Mouse (Mus musculus) forebrain, embryonic 10.5 days (tissue): Measurements from ENCODE around the gene Taf10. TPM values are rescaled to one million over a fixed set of nuclear protein-coding genes. Genes with fewer than 3 reads are reported as not detected.
"Not testable (repeated sequence)": the region's sequence is repeated elsewhere in the genome, so short reads cannot be mapped to it uniquely, and the experiment has no call there.

Source experiments
- DNase-seq: peaks from one replicate; pipeline ENCODE4 v3.0.0-alpha.2; 2017; ENCODE audit warnings: low spot score; ENCODE audit errors: extremely low spot score
- H3K27ac ChIP-seq: fragments of 300-500 bp; sonication (generic); 2 replicates; pipeline ENCODE4 v1.5.1; 2016; ENCODE audit warnings: mild to moderate bottlenecking
- H3K27me3 ChIP-seq: fragments of 300-500 bp; sonication (generic); 2 replicates; pipeline ENCODE4 v1.6.1; 2016; ENCODE audit warnings: mild to moderate bottlenecking; ENCODE audit not compliant: poor library complexity, severe bottlenecking
- H3K36me3 ChIP-seq: fragments of 300-500 bp; sonication (generic); replicated peaks from 2 replicates; pipeline ENCODE4 v1.6.1; 2016; ENCODE audit warnings: mild to moderate bottlenecking, moderate library complexity
- H3K4me1 ChIP-seq: fragments of 300-500 bp; sonication (generic); 2 replicates; pipeline ENCODE4 v1.6.1; 2016
- H3K4me3 ChIP-seq: fragments of 300-500 bp; sonication (generic); 2 replicates; pipeline ENCODE4 v1.5.1; 2016; ENCODE audit warnings: mild to moderate bottlenecking, moderate library complexity
- H3K9me3 ChIP-seq: fragments of 300-500 bp; sonication (generic); 2 replicates; pipeline ENCODE4 v1.6.1; 2016; ENCODE audit warnings: mild to moderate bottlenecking, moderate library complexity
- WGBS: fragments of 180-500 bp; shearing (Covaris S2); methylation state at CpG from one replicate; pipeline ENCODE4 v1.1.7; 2016; 5-methylcytosine and 5-hydroxymethylcytosine counted together
- polyA plus RNA-seq: library from polyadenylated mRNA; unstranded; fragments of >200 nt; fragmentation: Nextera tagmentation; extraction: Ambion mirVana; gene quantifications from 2 replicates; pipeline ENCODE4 v1.2.1, GENCODE M21; 2016

The Taf10 gene
- polyA plus RNA-seq, 1 experiment from 2014 or later = 178 TPM

DNA sequence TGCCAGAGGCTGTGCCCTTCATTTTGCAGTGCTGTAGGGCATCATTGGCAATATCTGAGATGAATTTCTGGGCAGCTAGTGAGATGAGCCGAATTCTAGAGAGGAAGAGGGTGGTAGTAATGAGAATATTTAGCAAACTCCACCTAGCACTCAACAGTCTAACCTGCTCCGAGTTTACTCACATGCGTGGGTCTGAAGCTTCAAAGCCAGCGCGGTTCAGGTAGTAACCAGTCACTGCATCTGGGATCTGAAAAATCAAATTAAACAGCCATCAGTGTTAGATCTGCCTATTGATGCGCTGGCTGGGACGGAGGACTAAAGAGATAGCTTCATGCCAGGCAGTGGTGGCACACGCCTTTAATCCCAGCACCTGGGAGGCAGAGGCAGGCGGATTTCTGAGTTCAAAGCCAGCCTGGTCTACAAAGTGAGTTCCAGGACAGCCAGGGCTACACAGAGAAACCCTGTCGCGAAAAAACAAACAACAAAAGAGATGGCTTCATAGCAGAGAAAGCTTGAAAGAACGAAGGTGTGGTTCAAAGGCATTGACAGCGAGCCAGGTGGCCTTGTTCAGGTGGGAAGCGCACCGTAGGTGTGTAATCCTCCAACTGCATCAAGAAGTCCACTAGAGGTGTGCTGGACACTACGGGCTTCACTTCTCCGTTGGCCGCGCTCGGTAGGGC lies 775 bp downstream of the Taf10 start:
- H3K27me3 ChIP-seq, H3K9me3 ChIP-seq, DNase-seq: not testable (repeated sequence)
- H3K36me3 ChIP-seq = peaks cover 59% of the 10 kb centered on the region
- 37% methylated on average over 20 of the region's 20 CpGs for WGBS
- H3K4me3 ChIP-seq = peak overlapping the region; percentile 95
- H3K27ac ChIP-seq = peak overlapping the region; percentile 94
- H3K4me1 ChIP-seq = peaks cover 32% of the 10 kb centered on the region

DNA sequence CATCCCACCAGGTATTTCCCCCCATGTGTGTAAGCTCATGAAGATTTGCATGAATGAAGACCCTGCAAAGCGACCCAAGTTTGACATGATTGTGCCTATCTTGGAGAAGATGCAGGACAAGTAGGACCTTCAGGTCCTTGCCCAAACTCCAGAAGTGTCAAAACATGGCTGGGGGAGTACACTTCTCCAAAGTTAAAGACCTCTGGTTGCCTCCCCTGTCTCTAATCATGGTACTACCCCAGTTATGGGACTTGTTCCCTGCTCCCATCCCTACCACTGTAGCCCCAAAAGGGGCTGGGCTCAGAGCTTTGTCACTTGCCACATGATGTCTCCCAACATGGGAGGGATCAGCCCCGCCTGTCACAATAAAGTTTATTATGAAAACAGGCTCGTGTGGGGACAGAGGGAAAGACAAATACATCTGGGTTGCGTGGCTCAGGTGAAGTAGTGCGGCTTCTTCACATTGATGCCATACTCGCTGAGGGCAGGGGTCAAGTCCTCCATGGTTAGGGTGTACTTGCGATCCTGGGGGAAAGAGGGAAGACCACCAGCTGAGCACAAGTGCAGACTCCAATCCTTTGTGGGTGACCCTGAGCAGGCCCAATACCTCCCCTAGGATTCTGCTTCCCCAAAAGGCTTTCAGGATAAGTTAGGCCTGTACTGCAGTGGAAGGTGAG lies 1.5 kb downstream of the Taf10 start:
- H3K9me3 ChIP-seq, DNase-seq, H3K27me3 ChIP-seq, H3K27ac ChIP-seq: not testable (repeated sequence)
- WGBS = 87% methylated on average over 7 of the region's 7 CpGs
- Histone ChIP-seq H3K4me3 (peak overlapping the region; percentile 95), H3K36me3 (peaks cover 51% of the 10 kb centered on the region), H3K4me1 (peaks cover 39% of the 10 kb centered on the region)

DNA sequence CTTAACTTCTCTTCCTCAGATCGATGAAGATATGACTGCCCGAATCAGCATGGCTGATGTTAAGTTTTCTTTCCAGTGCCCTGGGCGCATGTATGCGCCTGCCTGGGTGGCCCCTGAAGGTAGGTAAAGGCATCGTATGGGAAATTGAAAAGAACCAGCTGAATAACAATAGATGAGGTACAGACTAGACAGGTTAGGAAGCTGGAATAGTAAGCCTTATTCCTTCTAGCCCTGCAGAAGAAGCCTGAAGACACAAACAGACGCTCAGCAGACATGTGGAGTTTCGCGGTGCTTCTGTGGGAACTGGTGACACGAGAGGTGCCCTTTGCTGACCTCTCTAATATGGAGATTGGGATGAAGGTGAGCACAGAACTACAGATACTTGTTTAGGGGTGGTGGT lies 2.2 kb downstream of the Taf10 start:
- peaks cover 46% of the 10 kb centered on the region for H3K4me1 ChIP-seq
- H3K9me3 ChIP-seq = no peaks in the 10 kb centered on the region
- H3K36me3 ChIP-seq = peaks cover 45% of the 10 kb centered on the region
- 95% methylated on average over 9 of the region's 9 CpGs for WGBS
- H3K27ac ChIP-seq = no peak overlapping the region
- no peaks in the 10 kb centered on the region for H3K27me3 ChIP-seq
- no peak for DNase-seq
- H3K4me3 ChIP-seq = no peak overlapping the region

DNA sequence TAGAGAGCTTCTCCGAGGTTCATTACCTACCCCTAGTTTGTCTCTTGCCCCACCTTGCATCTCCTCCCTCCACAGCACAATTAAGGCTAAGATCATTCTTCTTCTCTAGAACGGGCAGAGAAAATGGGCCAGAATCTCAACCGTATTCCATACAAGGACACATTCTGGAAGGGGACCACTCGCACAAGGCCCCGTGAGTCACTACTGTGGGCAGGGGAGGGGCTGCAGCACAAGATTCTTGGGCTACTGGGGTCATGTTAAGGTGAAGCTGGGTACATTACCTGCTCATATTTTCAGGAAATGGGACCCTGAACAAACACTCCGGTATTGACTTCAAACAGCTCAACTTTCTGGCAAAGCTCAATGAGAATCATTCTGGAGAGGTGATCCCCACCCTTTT lies 3.3 kb downstream of the Taf10 start:
- Histone ChIP-seq H3K4me1 (peaks cover 48% of the 10 kb centered on the region), H3K27ac (no peak overlapping the region), H3K36me3 (peaks cover 36% of the 10 kb centered on the region), H3K27me3 (no peaks in the 10 kb centered on the region), H3K4me3 (no peak overlapping the region), H3K9me3 (no peaks in the 10 kb centered on the region)
- no peak for DNase-seq
- 91% methylated on average over 6 of the region's 6 CpGs for WGBS

DNA sequence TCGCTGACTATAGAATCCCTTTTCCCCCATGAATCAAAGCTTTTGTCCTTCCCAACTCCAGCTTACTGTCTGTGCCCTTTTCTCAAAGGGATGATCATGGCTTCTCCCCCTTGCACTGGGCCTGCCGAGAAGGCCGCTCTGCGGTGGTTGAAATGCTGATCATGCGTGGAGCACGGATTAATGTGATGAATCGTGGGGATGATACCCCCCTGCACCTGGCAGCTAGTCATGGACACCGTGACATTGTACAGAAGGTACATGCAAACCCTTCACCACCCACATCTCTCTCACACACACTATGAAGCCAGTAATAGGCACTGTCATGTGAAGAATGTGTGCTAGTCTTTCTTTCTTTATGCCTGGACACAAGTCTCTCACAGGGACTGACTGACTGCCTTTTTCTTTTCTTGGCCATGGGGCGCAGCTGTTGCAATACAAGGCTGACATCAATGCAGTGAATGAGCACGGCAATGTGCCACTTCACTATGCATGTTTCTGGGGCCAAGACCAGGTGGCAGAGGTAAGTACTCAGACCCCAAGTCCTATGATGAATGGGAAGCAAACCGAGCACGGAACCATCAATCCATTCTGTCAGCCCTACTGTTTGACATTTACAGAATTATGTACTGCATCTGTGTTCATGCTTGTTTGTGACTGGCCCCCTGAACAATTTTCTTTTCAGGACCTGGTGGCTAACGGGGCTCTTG lies 3.9 kb downstream of the Taf10 start:
- Histone ChIP-seq H3K27ac (no peak overlapping the region), H3K9me3 (no peaks in the 10 kb centered on the region), H3K27me3 (no peaks in the 10 kb centered on the region), H3K36me3 (peaks cover 36% of the 10 kb centered on the region), H3K4me3 (no peak overlapping the region), H3K4me1 (peaks cover 53% of the 10 kb centered on the region)
- no peak for DNase-seq
- 92% methylated on average over 13 of the region's 13 CpGs for WGBS

DNA sequence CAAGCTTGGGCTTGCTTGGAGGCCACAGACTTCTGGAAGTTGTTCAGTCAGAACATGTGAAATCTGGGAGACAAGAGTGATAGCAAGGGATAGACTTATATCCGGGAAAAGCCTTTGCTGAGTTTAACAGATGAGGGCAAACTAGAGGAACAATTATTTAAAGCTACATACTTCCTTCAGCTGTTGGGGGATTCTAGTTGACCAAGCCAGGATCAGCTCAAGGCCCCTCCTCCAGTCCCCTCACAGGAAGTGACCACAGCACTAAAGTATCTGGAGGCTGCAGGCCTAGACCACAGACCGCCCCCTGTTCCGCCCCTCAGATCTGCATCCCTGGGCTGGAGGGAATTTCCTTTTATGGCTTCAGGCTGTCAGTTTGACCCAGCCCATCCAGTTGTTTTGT lies 5.2 kb downstream of the Taf10 start:
- DNase-seq = no peak
- Histone ChIP-seq H3K27ac (peak overlapping the region; percentile 79), H3K27me3 (no peaks in the 10 kb centered on the region), H3K36me3 (peaks cover 48% of the 10 kb centered on the region), H3K4me1 (peaks cover 52% of the 10 kb centered on the region), H3K4me3 (peak overlapping the region; percentile 87), H3K9me3 (no peaks in the 10 kb centered on the region)
- WGBS = 35% methylated on average over 3 of the region's 3 CpGs

DNA sequence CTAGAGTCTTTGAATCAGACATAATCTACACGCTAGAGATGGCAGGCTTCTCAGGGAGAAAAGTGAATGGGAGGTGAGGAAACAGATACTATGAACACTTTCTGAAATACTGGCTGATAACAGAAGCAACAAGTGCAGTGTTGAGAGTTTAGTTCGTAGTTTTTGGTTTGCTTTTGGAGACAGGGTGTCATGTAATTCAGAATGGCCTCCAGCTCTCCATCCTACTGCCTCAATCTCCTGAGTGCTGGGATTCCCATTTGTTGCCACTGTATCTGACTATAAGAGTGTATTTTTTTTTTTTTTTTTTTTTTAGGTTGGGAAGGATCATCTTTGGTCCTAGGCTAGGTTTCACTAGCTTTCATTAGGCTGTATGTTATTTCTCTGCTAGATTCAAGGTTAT lies 5.9 kb downstream of the Taf10 start:
- no peak for DNase-seq
- WGBS = 88% methylated on average over 2 of the region's 2 CpGs
- 0 out of 2 replicates have a peak overlapping the region, but pooled peaks have one; percentile 11 for H3K27ac ChIP-seq

DNA sequence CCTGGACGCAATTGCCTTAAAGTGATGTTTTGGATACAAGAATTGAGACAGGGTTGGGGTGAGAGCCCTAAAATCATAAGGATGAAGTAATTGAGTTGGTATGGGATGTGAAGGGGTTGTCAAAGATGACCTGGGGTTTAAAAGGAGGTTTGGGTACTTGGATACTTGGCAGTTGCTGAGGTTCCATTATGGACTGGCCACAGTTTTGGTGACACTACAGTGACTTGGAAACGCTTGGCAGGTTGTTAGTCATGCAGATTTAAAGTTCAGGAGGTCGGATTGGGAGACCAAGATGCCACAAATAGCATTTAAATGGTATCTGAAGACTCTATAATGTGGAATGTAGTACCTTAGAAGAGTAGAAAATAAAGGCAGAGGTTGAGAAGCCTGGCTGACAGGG lies 6.5 kb downstream of the Taf10 start:
- peaks cover 54% of the 10 kb centered on the region for H3K36me3 ChIP-seq
- no peak for DNase-seq
- peak overlapping the region; percentile 87 for H3K4me3 ChIP-seq
- peaks cover 41% of the 10 kb centered on the region for H3K4me1 ChIP-seq
- WGBS = 45% methylated on average over 3 of the region's 3 CpGs
- H3K9me3 ChIP-seq = no peaks in the 10 kb centered on the region
- 0 out of 2 replicates have a peak overlapping the region, but pooled peaks have one; percentile 92 for H3K27ac ChIP-seq
- H3K27me3 ChIP-seq = no peaks in the 10 kb centered on the region

More for the DNA sequence above, 5.9 kb downstream of the Taf10 start:
- Histone ChIP-seq H3K36me3 (peaks cover 54% of the 10 kb centered on the region), H3K4me1 (peaks cover 47% of the 10 kb centered on the region), H3K9me3 (no peaks in the 10 kb centered on the region), H3K4me3 (peak overlapping the region; percentile 87), H3K27me3 (no peaks in the 10 kb centered on the region)

DNA sequence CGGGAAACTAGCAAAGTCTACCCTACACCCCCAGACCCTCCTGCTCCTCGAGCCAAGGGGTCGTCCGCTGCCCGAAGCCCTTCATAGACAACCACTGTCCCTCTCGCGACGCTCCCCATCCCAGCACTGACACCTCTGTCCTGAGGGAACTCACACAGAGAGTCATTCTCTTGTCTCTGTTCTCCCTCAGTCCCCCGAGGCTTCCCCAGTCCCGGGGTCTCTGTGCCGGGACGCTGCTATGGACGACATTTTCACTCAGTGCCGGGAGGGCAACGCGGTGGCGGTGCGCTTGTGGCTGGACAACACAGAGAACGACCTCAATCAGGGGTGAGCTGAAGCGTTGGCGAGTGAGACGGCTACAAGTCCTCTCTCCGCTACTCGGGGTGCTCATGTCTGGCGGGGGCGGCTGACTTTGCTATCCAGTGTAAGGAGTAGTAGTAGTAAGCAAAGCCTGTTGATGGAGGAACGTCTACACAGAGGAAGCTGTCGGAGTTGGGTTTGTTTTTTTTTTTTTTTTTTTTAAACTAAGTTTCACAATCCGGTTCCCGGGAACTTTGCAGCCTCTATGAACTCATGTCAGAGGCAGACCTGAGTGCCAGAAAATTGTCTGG lies 7.1 kb downstream of the Taf10 start, which contains the start of gene Rrp8:
Gene Rrp8 (minus strand): TSS at position 475 of the 611 bp plus-strand sequence.
- WGBS = 1% methylated on average over 29 of the region's 30 CpGs
- H3K36me3 ChIP-seq = peaks cover 54% of the 10 kb centered on the region
- H3K9me3 ChIP-seq = no peaks in the 10 kb centered on the region
- peaks cover 41% of the 10 kb centered on the region for H3K4me1 ChIP-seq
- DNase-seq = no peak
- no peaks in the 10 kb centered on the region for H3K27me3 ChIP-seq
- H3K4me3 ChIP-seq = peak within 1 kb of the TSS; percentile 87
- peak within 1 kb of the TSS; percentile 92 for H3K27ac ChIP-seq

DNA sequence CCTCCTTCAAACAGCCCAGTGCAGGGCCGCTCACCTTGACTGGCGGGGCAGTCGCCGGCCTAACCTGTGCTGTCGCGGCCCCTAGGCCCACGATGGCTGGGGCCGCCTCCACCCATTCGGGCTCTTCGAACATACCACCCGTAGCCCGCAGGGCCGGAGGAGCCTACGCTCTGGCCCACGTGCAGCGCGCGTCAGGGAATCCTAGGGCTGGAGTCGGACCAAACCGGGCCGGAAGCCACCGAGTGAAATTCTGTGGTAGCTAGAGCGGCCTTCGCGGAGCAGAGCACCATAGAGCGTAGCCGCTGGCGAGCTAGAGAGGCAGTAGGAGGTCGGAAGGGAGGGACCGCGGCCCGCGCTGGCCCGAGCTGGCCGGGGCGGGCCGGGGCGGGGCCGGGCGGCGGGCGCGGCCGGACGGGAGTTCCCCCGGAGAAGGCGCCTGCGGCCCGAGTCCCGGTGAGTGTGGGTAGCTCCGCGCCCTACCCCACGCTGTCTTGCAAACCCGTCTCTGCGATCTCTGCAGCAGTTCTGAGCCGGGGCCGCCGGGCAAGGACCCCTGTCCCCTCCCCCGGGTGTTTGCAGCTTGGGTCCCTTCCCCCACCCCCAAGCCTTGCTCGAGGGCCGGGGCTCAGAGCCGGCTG lies 7.8 kb downstream of the Taf10 start, which contains the start of gene Ilk:
Gene Ilk (plus strand): TSS at position 329 of the 638 bp plus-strand sequence.
- Histone ChIP-seq H3K36me3 (peaks cover 54% of the 10 kb centered on the region), H3K4me1 (peaks cover 41% of the 10 kb centered on the region), H3K27me3 (no peaks in the 10 kb centered on the region), H3K27ac (peak within 1 kb of the TSS; percentile 92), H3K4me3 (peak within 1 kb of the TSS; percentile 87), H3K9me3 (no peaks in the 10 kb centered on the region)
- WGBS = under 1% methylated on average over 56 of the region's 62 CpGs
- peak; percentile 86 for DNase-seq

DNA sequence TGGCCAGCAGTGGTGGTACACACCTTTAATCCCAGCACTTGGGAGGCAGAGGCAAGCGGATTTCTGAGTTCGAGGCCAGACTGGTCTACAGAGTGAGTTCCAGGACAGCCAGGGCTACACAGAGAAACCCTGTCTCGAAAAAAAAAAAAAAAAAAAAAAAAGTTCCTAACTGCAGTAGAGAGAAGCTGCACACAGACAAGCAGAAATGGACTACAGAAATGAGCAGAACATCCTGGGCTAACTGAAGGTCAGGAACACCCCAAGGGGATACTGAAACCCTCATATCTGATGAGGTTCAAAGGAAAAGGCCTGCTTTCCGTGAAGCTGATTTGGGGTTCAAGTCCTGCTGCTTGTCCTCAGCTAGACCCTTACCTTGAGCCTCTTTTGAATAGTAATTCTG lies 8.7 kb downstream of the Taf10 start:
- H3K9me3 ChIP-seq, H3K27me3 ChIP-seq, DNase-seq: not testable (repeated sequence)
- Histone ChIP-seq H3K4me3 (peak overlapping the region; percentile 87), H3K4me1 (peaks cover 41% of the 10 kb centered on the region), H3K27ac (peak overlapping the region; percentile 92), H3K36me3 (peaks cover 54% of the 10 kb centered on the region)
- 59% methylated on average over 4 of the region's 4 CpGs for whole genome bisulfite sequencing

DNA sequence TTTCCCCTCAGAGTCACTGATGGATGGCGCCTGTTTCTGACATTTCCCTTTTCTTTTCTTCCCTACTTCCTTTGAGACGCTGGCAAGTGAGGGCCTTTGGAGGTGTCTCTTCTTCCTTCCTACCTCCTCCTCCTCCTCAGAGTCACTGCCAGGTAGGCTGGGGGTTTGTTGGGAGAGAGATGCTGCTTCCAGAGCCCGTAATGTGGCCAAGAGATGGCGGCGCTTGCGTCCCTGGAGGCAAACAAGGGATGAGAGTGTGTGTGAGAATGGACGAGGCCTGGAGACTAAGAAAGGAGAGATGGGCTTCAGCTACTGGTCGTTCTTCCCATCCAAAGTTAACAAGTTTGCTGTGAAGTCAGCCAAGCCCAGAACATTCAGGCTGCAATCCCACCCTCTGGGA lies 9.3 kb downstream of the Taf10 start:
- 94% methylated on average over 8 of the region's 8 CpGs for WGBS
- Histone ChIP-seq H3K27ac (no peak overlapping the region), H3K4me3 (peak overlapping the region; percentile 87), H3K36me3 (peaks cover 54% of the 10 kb centered on the region), H3K9me3 (no peaks in the 10 kb centered on the region), H3K4me1 (peaks cover 41% of the 10 kb centered on the region), H3K27me3 (no peaks in the 10 kb centered on the region)
- DNase-seq = no peak
